Mouse (Mus musculus): Measurements from ENCODE around the gene Ripor3. TPM values are rescaled to one million over a fixed set of nuclear protein-coding genes. Genes with fewer than 3 reads are reported as not detected.

Gene Ripor3
- polyA plus RNA-seq, 1 experiment from 2014 or later: 8.4 TPM

DNA sequence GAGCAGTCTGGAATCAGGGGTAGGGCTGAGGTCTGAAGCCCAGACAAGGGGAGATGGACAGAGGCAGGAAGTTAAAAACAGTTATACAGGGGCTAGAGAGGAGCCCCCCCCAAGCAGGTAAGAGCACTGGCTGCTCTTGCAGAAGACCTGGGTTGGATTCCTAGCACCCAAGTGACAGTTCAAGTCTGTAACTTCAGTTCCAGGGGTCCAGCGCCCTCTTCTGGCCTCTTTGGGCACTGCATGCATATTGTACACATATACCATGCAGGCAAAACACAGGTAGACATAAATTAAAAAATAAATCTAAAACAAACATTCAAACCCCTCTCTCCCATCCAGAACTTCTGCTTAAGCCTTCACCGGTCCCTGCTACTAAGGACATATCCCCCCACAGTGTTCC, 6.0 kb downstream of the Ripor3 start:
- H3K27me3 ChIP-seq: no peaks in the 10 kb centered on the region
- ATAC-seq (ENCODE audit: insufficient number of reproducible peaks, low FRiP score, low TSS enrichment, low read depth): no peak
- no peaks in the 10 kb centered on the region for H3K9me3 ChIP-seq (replicated peaks)
- no peak overlapping the region for H3K27ac ChIP-seq (replicated peaks)
- H3K4me1 ChIP-seq: peaks cover 26% of the 10 kb centered on the region
- H3K9ac ChIP-seq: no peak overlapping the region
- no peak overlapping the region for H3K4me3 ChIP-seq (replicated peaks)
- H3K36me3 ChIP-seq: peaks cover 21% of the 10 kb centered on the region
- 57% methylated on average over 2 of the region's 2 CpGs for WGBS
- H3K4me2 ChIP-seq (replicated peaks): no peak overlapping the region

- Histone ChIP-seq H3K4me2 (replicated peaks) (no peak overlapping the region), H3K27me3 (no peaks in the 10 kb centered on the region), H3K4me3 (replicated peaks) (no peak overlapping the region), H3K4me1 (peaks cover 26% of the 10 kb centered on the region), H3K36me3 (peaks cover 21% of the 10 kb centered on the region), H3K9me3 (replicated peaks) (no peaks in the 10 kb centered on the region), H3K27ac (replicated peaks) (no peak overlapping the region), H3K9ac (no peak overlapping the region)
- no peak for ATAC-seq (ENCODE audit: insufficient number of reproducible peaks, low FRiP score, low TSS enrichment, low read depth)
- 51% methylated on average over 12 of the region's 12 CpGs for WGBS
Observed at GRCm38 (mm10) chr2:168003431-168003830, 7.0 kb downstream of the Ripor3 start.

DNA sequence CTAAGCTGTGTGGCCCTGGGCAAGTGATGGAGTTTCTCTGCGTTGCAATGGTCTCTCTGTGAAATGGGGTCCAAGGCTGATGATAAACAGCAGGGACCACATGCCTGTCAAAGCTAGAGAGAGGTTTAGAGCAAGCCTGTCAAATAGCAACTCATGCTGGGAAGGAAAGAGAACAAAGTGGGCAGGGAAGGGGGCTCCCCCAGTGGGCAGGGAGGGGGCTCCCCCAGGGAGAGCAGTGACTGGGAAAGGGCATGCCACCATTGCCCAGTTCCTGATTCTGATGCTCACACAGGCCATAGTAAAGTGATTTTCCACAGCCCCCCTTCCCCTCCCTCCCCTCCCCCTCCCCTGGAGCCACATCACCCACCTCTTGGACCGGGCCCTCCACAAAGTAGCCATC, 7.5 kb downstream of the Ripor3 start:
- 39% methylated on average over 2 of the region's 2 CpGs for WGBS
- peaks cover 22% of the 10 kb centered on the region for H3K4me1 ChIP-seq
- no peak overlapping the region for H3K4me3 ChIP-seq (replicated peaks)

DNA sequence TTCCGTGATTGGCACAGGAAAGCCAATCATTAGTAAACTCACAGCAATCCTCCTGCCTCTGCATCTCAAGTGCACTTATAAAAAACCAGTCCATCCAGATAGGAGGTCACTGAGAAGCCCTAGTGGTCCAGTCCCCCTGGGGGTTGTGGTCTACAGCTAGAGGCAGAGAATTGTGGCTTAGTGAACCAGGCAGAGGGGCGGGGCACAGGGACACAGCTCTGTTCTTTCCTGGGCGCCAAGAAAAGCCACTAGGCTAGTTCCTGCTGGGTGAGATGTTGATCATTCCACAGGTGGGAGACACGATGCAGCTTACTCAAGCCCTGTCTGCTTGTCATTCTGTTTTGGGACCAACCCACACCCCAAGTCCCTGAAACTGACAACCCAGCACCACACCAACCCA, 8.2 kb downstream of the Ripor3 start:
- WGBS: 44% methylated on average over 4 of the region's 4 CpGs
- no peak overlapping the region for H3K27ac ChIP-seq (replicated peaks)

More for the DNA sequence above, 7.5 kb downstream of the Ripor3 start:
- Histone ChIP-seq H3K27ac (replicated peaks) (no peak overlapping the region), H3K27me3 (no peaks in the 10 kb centered on the region), H3K9me3 (replicated peaks) (no peaks in the 10 kb centered on the region), H3K9ac (no peak overlapping the region), H3K4me2 (replicated peaks) (no peak overlapping the region), H3K36me3 (peaks cover 21% of the 10 kb centered on the region)
- no peak for ATAC-seq (ENCODE audit: insufficient number of reproducible peaks, low FRiP score, low TSS enrichment, low read depth)

DNA sequence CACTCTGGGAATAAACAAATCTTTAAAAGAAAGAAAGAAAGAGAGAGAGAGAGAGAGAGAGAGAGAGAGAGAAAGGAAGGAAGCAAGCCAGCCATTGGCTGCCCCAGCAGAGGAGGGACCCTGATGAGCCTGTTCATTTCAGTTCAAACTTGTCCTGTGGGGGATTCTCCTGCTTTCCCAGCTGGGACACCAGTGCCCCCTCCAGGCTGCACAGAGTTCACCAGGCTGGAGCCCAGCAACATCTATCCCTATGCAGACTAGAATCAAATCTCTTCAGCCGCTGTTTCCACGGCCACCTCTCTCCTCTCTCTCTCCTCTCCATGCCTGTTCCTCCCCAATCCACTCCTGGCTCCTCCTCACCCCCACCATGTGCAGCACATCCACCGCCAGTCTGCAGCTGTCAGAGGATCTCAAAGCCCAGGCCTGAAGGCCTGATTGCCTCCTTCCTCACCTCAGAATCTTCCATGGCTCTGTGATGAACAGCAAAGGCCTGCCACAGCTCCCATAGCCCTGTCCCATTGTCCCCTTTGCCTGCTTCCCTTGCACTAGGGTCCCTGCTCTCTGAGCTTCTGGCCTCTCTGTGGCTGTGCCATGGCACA, 11.2 kb downstream of the Ripor3 start:
- H3K9ac ChIP-seq: no peak overlapping the region
- ATAC-seq (ENCODE audit: insufficient number of reproducible peaks, low FRiP score, low TSS enrichment, low read depth): no peak
- 69% methylated on average over 3 of the region's 3 CpGs for WGBS
- 0 out of 2 replicates have a peak, but pooled peaks cover 3% of the 10 kb centered on the region for H3K4me1 ChIP-seq
- peaks cover 21% of the 10 kb centered on the region for H3K36me3 ChIP-seq
- no peaks in the 10 kb centered on the region for H3K9me3 ChIP-seq (replicated peaks)
- no peak overlapping the region for H3K4me2 ChIP-seq (replicated peaks)
- no peak overlapping the region for H3K27ac ChIP-seq (replicated peaks)
- no peaks in the 10 kb centered on the region for H3K27me3 ChIP-seq
- H3K4me3 ChIP-seq (replicated peaks): no peak overlapping the region

More for the DNA sequence above, 8.2 kb downstream of the Ripor3 start:
- no peak overlapping the region for H3K9ac ChIP-seq
- H3K9me3 ChIP-seq (replicated peaks): no peaks in the 10 kb centered on the region
- H3K4me1 ChIP-seq: peaks cover 17% of the 10 kb centered on the region
- H3K27me3 ChIP-seq: no peaks in the 10 kb centered on the region
- H3K4me3 ChIP-seq (replicated peaks): no peak overlapping the region
- H3K36me3 ChIP-seq: peaks cover 21% of the 10 kb centered on the region
- ATAC-seq (ENCODE audit: insufficient number of reproducible peaks, low FRiP score, low TSS enrichment, low read depth): no peak
- H3K4me2 ChIP-seq (replicated peaks): no peak overlapping the region

DNA sequence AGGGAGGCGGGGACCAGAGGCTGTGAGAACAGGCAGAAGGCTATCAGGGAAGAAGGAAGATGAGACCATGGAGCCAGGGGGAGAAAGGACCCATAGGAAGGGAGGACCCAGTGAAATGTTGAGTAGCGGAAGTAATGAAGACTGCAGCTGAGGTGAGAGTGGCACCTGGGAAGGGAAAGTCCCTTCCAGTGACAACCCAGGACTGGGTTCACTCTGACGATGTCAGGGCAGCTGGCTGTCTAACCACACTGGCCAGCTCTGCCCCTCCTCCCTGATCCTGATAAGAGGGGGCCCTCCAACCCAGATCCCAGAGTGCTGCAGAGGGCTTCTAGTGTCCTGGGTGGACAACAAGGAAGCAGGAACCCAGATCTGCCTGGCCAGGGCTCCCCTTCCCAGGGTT, 12.9 kb downstream of the Ripor3 start:
- no peak for ATAC-seq (ENCODE audit: insufficient number of reproducible peaks, low FRiP score, low TSS enrichment, low read depth)
- WGBS: 73% methylated on average over 3 of the region's 3 CpGs
- Histone ChIP-seq H3K27ac (replicated peaks) (no peak overlapping the region), H3K36me3 (peaks cover 21% of the 10 kb centered on the region), H3K4me2 (replicated peaks) (no peak overlapping the region), H3K4me3 (replicated peaks) (no peak overlapping the region), H3K9ac (no peak overlapping the region), H3K4me1 (0 out of 2 replicates have a peak, but pooled peaks cover 3% of the 10 kb centered on the region), H3K9me3 (replicated peaks) (no peaks in the 10 kb centered on the region), H3K27me3 (no peaks in the 10 kb centered on the region)

DNA sequence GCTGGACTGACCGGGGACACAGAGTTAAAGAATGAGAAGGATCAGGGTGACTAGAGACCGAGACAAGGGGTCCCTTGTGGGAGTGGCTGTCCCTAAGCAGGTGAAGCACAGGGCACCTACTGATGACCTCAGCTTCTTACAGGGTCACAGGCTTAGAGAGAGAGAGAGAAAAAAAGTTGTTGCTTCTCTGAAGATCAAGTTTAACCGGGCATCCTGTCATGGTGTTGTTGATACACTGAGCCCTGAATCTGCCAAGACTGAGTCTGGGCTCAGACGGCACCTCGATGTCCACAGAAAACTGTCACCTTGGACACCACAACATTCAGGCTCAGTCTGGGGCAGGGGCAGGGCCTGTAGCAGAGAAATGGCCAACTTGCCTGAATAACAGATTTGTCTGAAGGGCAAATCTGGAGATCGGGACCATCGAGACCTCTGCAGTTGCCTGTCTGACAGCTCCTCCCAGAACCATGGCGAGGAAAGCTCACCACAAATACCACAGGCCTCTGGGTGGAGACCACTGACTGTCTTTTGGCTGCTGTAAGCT, 13.7 kb downstream of the Ripor3 start:
- 47% methylated on average over 8 of the region's 8 CpGs for WGBS
- H3K4me3 ChIP-seq (replicated peaks): no peak overlapping the region
- peak overlapping the region; percentile 19; the same call in 1 of the 2 replicates for H3K27ac ChIP-seq (replicated peaks)
- H3K4me1 ChIP-seq: no peaks in the 10 kb centered on the region
- H3K27me3 ChIP-seq: no peaks in the 10 kb centered on the region
- no peak overlapping the region for H3K4me2 ChIP-seq (replicated peaks)
- no peak for ATAC-seq (ENCODE audit: insufficient number of reproducible peaks, low FRiP score, low TSS enrichment, low read depth)
- H3K9me3 ChIP-seq (replicated peaks): no peaks in the 10 kb centered on the region
- no peak overlapping the region for H3K9ac ChIP-seq
- H3K36me3 ChIP-seq: peaks cover 18% of the 10 kb centered on the region

GRCm38 (mm10) chr2:167995870-167996635, 14.4 kb downstream of the Ripor3 start:
- H3K27me3 ChIP-seq: no peaks in the 10 kb centered on the region
- peaks cover 13% of the 10 kb centered on the region for H3K36me3 ChIP-seq
- no peak overlapping the region for H3K9ac ChIP-seq
- no peaks in the 10 kb centered on the region for H3K9me3 ChIP-seq (replicated peaks)
- no peak overlapping the region for H3K27ac ChIP-seq (replicated peaks)
- WGBS: 51% methylated on average over 19 of the region's 19 CpGs
- H3K4me3 ChIP-seq (replicated peaks): no peak overlapping the region
- H3K4me1 ChIP-seq: peaks cover 1% of the 10 kb centered on the region; the same call in 1 of the 2 replicates
- ATAC-seq (ENCODE audit: insufficient number of reproducible peaks, low FRiP score, low TSS enrichment, low read depth): no peak
- no peak overlapping the region for H3K4me2 ChIP-seq (replicated peaks)

- Histone ChIP-seq H3K27ac (replicated peaks) (no peak overlapping the region), H3K4me3 (replicated peaks) (no peak overlapping the region), H3K4me1 (peaks cover 19% of the 10 kb centered on the region), H3K4me2 (replicated peaks) (no peak overlapping the region), H3K9ac (no peak overlapping the region), H3K36me3 (no peaks in the 10 kb centered on the region; the same call in 1 of the 2 replicates), H3K27me3 (no peaks in the 10 kb centered on the region), H3K9me3 (replicated peaks) (no peaks in the 10 kb centered on the region)
- ATAC-seq (ENCODE audit: insufficient number of reproducible peaks, low FRiP score, low TSS enrichment, low read depth): no peak
- 55% methylated on average over 13 of the region's 13 CpGs for WGBS
Observed at GRCm38 (mm10) chr2:167993260-167993659, 17.2 kb downstream of the Ripor3 start.

GRCm38 (mm10) chr2:167989310-167989709, 21.1 kb downstream of the Ripor3 start:
- Histone ChIP-seq H3K27me3 (no peaks in the 10 kb centered on the region), H3K4me1 (peaks cover 34% of the 10 kb centered on the region), H3K4me2 (replicated peaks) (peak overlapping the region; percentile 6; the same call in 1 of the 2 replicates), H3K9ac (no peak overlapping the region), H3K4me3 (replicated peaks) (no peak overlapping the region), H3K9me3 (replicated peaks) (no peaks in the 10 kb centered on the region), H3K36me3 (no peaks in the 10 kb centered on the region; the same call in 1 of the 2 replicates), H3K27ac (replicated peaks) (peak overlapping the region; percentile 52)
- ATAC-seq (ENCODE audit: insufficient number of reproducible peaks, low FRiP score, low TSS enrichment, low read depth): peak; percentile 68
- WGBS: 43% methylated on average over 13 of the region's 14 CpGs

DNA sequence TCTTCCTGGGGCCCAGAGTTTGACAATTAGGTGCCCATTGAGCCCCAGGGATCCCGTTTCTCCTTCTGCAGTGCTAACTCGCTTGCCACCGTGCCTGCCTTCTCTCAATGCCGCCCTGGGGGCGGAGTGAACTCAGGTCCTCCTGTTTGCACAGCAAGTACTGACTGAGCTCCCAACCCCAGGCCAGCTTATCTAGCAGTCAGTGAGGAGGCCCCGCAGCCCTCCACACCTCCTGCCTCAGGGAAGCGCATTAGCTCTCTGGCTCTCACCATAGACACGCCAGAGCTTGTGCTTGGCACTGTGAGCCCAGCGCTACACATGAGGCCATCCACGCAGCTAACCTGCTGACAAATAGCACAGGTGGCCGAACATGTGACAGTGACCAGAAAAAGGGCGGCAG, 22.8 kb downstream of the Ripor3 start:
- 48% methylated on average over 12 of the region's 12 CpGs for WGBS
- Histone ChIP-seq H3K9me3 (replicated peaks) (no peaks in the 10 kb centered on the region), H3K36me3 (no peaks in the 10 kb centered on the region), H3K9ac (no peak overlapping the region), H3K27me3 (no peaks in the 10 kb centered on the region), H3K4me3 (replicated peaks) (no peak overlapping the region), H3K4me1 (peaks cover 38% of the 10 kb centered on the region), H3K27ac (replicated peaks) (peak overlapping the region; percentile 34; the same call in 1 of the 2 replicates), H3K4me2 (replicated peaks) (no peak overlapping the region)
- no peak for ATAC-seq (ENCODE audit: insufficient number of reproducible peaks, low FRiP score, low TSS enrichment, low read depth)

Measured in embryonic facial prominence, embryonic 15.5 days (tissue).